Mouse (Mus musculus): ENCODE measurements around the gene Slc30a1.

GRCm38 (mm10) chr1:191909316-191909715 lies 2.7 kb downstream of the Slc30a1 start:
- TF ChIP-seq CTCF (IDR thresholded peaks at IDR 0.05; ENCODE audit: borderline replicate concordance, extremely low read depth, insufficient read depth, insufficient read length) (no peak), POLR2A (IDR thresholded peaks at IDR 0.05; ENCODE audit: borderline replicate concordance, extremely low read depth, insufficient read depth, insufficient read length, poor library complexity, severe bottlenecking) (no peak)

Data from brain, embryonic 14.5 days (tissue).